Mouse (Mus musculus) forebrain, embryonic 13.5 days (tissue): Measurements from ENCODE around the gene Begain. TPM values are rescaled to one million over a fixed set of nuclear protein-coding genes. Genes with fewer than 3 reads are reported as not detected.

Source experiments
- ATAC-seq: fragments of 200-750 bp; cut with Nextera tagmentation; 2 replicates; pipeline ENCODE4 v1.8.0; 2017
- H3K27ac ChIP-seq: fragments of 300-500 bp; sonication (generic); 2 replicates; pipeline ENCODE4 v1.5.1; 2015; ENCODE audit warnings: inconsistent platforms, mild to moderate bottlenecking, moderate library complexity
- H3K27me3 ChIP-seq: fragments of 300-500 bp; sonication (generic); 2 replicates; pipeline ENCODE4 v1.6.1; 2015; ENCODE audit warnings: mild to moderate bottlenecking, inconsistent platforms
- H3K36me3 ChIP-seq: fragments of 300-500 bp; sonication (generic); 2 replicates; pipeline ENCODE4 v1.6.1; 2015; ENCODE audit warnings: mild to moderate bottlenecking, inconsistent platforms; ENCODE audit not compliant: poor library complexity, severe bottlenecking
- H3K4me1 ChIP-seq: fragments of 300-500 bp; sonication (generic); 2 replicates; pipeline ENCODE4 v1.6.1; 2015; ENCODE audit warnings: inconsistent platforms
- H3K4me2 ChIP-seq: fragments of 300-500 bp; sonication (generic); 2 replicates; pipeline ENCODE4 v1.6.1; 2015; ENCODE audit warnings: inconsistent platforms, mild to moderate bottlenecking, moderate library complexity
- H3K4me3 ChIP-seq: fragments of 300-500 bp; sonication (generic); 2 replicates; pipeline ENCODE4 v1.5.1; 2015; ENCODE audit warnings: mild to moderate bottlenecking, inconsistent platforms
- H3K9ac ChIP-seq: fragments of 300-500 bp; sonication (generic); 2 replicates; pipeline ENCODE4 v1.6.1; 2015; ENCODE audit warnings: mild to moderate bottlenecking, inconsistent platforms
- H3K9me3 ChIP-seq: fragments of 300-500 bp; sonication (generic); replicated peaks from 2 replicates; pipeline ENCODE4 v1.6.1; 2016; ENCODE audit warnings: inconsistent platforms
- WGBS: fragments of 180-500 bp; shearing (Covaris S2); methylation state at CpG from one replicate; pipeline ENCODE4 v1.1.7; 2015; 5-methylcytosine and 5-hydroxymethylcytosine counted together
- polyA plus RNA-seq: library from polyadenylated mRNA; unstranded; fragments of >200 nt; fragmentation: Nextera tagmentation; extraction: Ambion mirVana; gene quantifications from 2 replicates; pipeline ENCODE4 v1.2.1, GENCODE M21; 2015

Begain gene
- polyA plus RNA-seq, 1 experiment from 2014 or later: 8.3 TPM

- no peak overlapping the region for H3K4me2 ChIP-seq
- no peak overlapping the region for H3K4me3 ChIP-seq
- H3K9ac ChIP-seq: no peak overlapping the region
- no peaks in the 10 kb centered on the region for H3K36me3 ChIP-seq
- peaks cover 9% of the 10 kb centered on the region; the same call in 1 of the 2 replicates for H3K4me1 ChIP-seq
- H3K27ac ChIP-seq: no peak overlapping the region
- ATAC-seq: peak; percentile 53; the same call in 1 of the 2 replicates
- H3K27me3 ChIP-seq: no peaks in the 10 kb centered on the region
- 12% methylated on average over 19 of the region's 19 CpGs for WGBS
- H3K9me3 ChIP-seq: no peaks in the 10 kb centered on the region
Observed at GRCm38 (mm10) chr12:108994436-108995031, 73.5 kb downstream of the Begain start.

- Histone ChIP-seq H3K4me1 (peaks cover 9% of the 10 kb centered on the region; the same call in 1 of the 2 replicates), H3K27me3 (no peaks in the 10 kb centered on the region), H3K4me2 (no peak overlapping the region), H3K9ac (no peak overlapping the region), H3K9me3 (no peaks in the 10 kb centered on the region), H3K4me3 (no peak overlapping the region), H3K27ac (no peak overlapping the region), H3K36me3 (no peaks in the 10 kb centered on the region)
- WGBS: 73% methylated on average over 2 of the region's 2 CpGs
- no peak for ATAC-seq
Observed at GRCm38 (mm10) chr12:108993046-108993445, 75.0 kb downstream of the Begain start.

- peaks cover 9% of the 10 kb centered on the region; the same call in 1 of the 2 replicates for H3K4me1 ChIP-seq
- H3K9ac ChIP-seq: no peak overlapping the region
- no peak overlapping the region for H3K4me3 ChIP-seq
- no peak for ATAC-seq
- no peaks in the 10 kb centered on the region for H3K9me3 ChIP-seq
- H3K36me3 ChIP-seq: no peaks in the 10 kb centered on the region
- WGBS: 90% methylated on average over 9 of the region's 9 CpGs
- no peak overlapping the region for H3K27ac ChIP-seq
- no peak overlapping the region for H3K4me2 ChIP-seq
- H3K27me3 ChIP-seq: no peaks in the 10 kb centered on the region
Observed at GRCm38 (mm10) chr12:108990425-108990824, 77.6 kb downstream of the Begain start.

GRCm38 (mm10) chr12:108987448-108987847, 80.6 kb downstream of the Begain start:
- H3K9me3 ChIP-seq: no peaks in the 10 kb centered on the region
- peaks cover 15% of the 10 kb centered on the region; the same call in 1 of the 2 replicates for H3K4me1 ChIP-seq
- WGBS: 76% methylated on average over 9 of the region's 9 CpGs
- H3K9ac ChIP-seq: no peak overlapping the region
- H3K27me3 ChIP-seq: no peaks in the 10 kb centered on the region
- H3K27ac ChIP-seq: no peak overlapping the region
- no peak overlapping the region for H3K4me2 ChIP-seq
- H3K36me3 ChIP-seq: no peaks in the 10 kb centered on the region
- ATAC-seq: no peak
- H3K4me3 ChIP-seq: no peak overlapping the region

GRCm38 (mm10) chr12:108985025-108985424, 83.0 kb downstream of the Begain start:
- Histone ChIP-seq H3K27ac (no peak overlapping the region), H3K36me3 (no peaks in the 10 kb centered on the region), H3K4me3 (no peak overlapping the region), H3K9me3 (no peaks in the 10 kb centered on the region), H3K4me2 (no peak overlapping the region), H3K4me1 (peaks cover 32% of the 10 kb centered on the region), H3K27me3 (peaks cover 12% of the 10 kb centered on the region), H3K9ac (no peak overlapping the region)
- no peak for ATAC-seq
- 80% methylated on average over 6 of the region's 6 CpGs for WGBS

GRCm38 (mm10) chr12:108984471-108984870, 83.5 kb downstream of the Begain start:
- H3K27ac ChIP-seq: no peak overlapping the region
- no peak overlapping the region for H3K4me3 ChIP-seq
- 0 out of 2 replicates have a peak overlapping the region, but pooled peaks have one; percentile 19 for H3K9ac ChIP-seq
- no peaks in the 10 kb centered on the region for H3K9me3 ChIP-seq
- H3K27me3 ChIP-seq: peaks cover 12% of the 10 kb centered on the region
- H3K36me3 ChIP-seq: no peaks in the 10 kb centered on the region
- H3K4me1 ChIP-seq: peaks cover 37% of the 10 kb centered on the region
- no peak for ATAC-seq
- WGBS: 63% methylated on average over 8 of the region's 8 CpGs
- no peak overlapping the region for H3K4me2 ChIP-seq

GRCm38 (mm10) chr12:108983496-108983895, 84.5 kb downstream of the Begain start:
- Histone ChIP-seq H3K9ac (no peak overlapping the region), H3K4me2 (no peak overlapping the region), H3K4me1 (peaks cover 46% of the 10 kb centered on the region), H3K27me3 (peaks cover 12% of the 10 kb centered on the region), H3K27ac (no peak overlapping the region), H3K36me3 (no peaks in the 10 kb centered on the region), H3K9me3 (no peaks in the 10 kb centered on the region), H3K4me3 (no peak overlapping the region)
- ATAC-seq: no peak
- 86% methylated on average over 6 of the region's 6 CpGs for WGBS

- Histone ChIP-seq H3K27ac (no peak overlapping the region), H3K9me3 (no peaks in the 10 kb centered on the region)
- ATAC-seq: no peak
Observed at GRCm38 (mm10) chr12:108982684-108982960, 85.4 kb downstream of the Begain start.

More at GRCm38 (mm10) chr12:108982684-108982960, 85.4 kb downstream of the Begain start:
- 32% methylated on average over 6 of the region's 6 CpGs for WGBS
- Histone ChIP-seq H3K9ac (no peak overlapping the region), H3K4me2 (no peak overlapping the region), H3K4me1 (peaks cover 46% of the 10 kb centered on the region), H3K27me3 (peaks cover 12% of the 10 kb centered on the region), H3K4me3 (no peak overlapping the region), H3K36me3 (no peaks in the 10 kb centered on the region)

Other genes starting within 250 kb of the Begain start
- 21.2 and 22.1 TPM in 2 replicates for gene Slc25a29, start 232.3 kb downstream of the Begain start, polyA plus RNA-seq
- gene Slc25a47, start 232.2 kb downstream of the Begain start, polyA plus RNA-seq: 14.6 and 15.6 TPM in 2 replicates
- 9.9 and 10.4 TPM in 2 replicates for gene Wdr25, start 174.6 kb downstream of the Begain start, polyA plus RNA-seq
- gene Wars, start 174.0 kb downstream of the Begain start, polyA plus RNA-seq: 103 and 111 TPM in 2 replicates